Mouse (Mus musculus): ENCODE measurements at regions not wholly inside any gene's neighbourhood (a gene's known extent, or its start where the extent isn't known, plus 50 kb on each side); places are given as distances from the start of the nearest gene placed in this dataset. TPM values are rescaled to one million over a fixed set of nuclear protein-coding genes. Genes with fewer than 3 reads are reported as not detected.

- Histone ChIP-seq H3K4me1 (peaks cover 16% of the 10 kb centered on the region), H3K4me3 (no peak overlapping the region), H3K4me2 (replicated peaks) (no peak overlapping the region), H3K36me3 (no peaks in the 10 kb centered on the region), H3K9me3 (no peaks in the 10 kb centered on the region), H3K27me3 (peaks cover 5% of the 10 kb centered on the region; the same call in 1 of the 2 replicates), H3K9ac (no peak overlapping the region), H3K27ac (no peak overlapping the region)
- peak; percentile 24; the same call in 1 of the 2 replicates for ATAC-seq (ENCODE audit: low FRiP score, low read depth)
- 52% methylated on average over 8 of the region's 8 CpGs for WGBS
Measured at GRCm38 (mm10) chr14:48357441-48357840, 88.5 kb upstream of the Tmem260 start.

DNA sequence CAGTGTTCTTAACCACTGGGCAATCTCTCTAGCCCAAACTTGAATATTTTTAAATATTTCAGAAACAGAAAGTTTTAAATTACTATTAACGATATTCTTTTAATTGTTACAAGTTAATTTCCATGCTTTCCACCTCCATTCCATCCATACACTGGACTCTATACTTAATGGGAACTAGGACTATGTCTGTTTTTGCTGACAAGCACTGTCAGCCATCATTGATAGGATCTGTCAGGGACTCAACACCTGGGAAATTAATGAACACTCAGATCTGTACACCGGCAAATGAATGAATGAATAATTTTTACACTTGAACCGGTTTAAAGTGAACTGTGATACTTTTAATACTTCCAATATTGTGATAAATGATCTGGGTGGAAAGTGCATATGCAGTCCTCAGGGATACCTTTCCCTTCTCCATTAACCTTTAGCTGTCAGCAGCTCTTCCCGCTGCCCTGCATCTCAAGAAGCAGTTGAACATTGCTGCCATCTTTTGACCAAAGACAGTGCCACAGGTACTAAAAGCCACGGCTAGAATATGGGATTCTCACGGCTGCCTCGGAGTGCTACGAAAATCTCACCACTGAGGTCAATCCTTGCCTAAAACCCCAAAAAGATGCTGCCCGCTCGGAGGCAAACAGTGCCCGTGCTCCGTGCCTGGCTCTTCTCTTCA, 87.3 kb upstream of the Tmem260 start:
- H3K27ac ChIP-seq, result no peak overlapping the region
- ATAC-seq (ENCODE audit: low FRiP score, low read depth), result no peak
- no peaks in the 10 kb centered on the region for H3K36me3 ChIP-seq
- H3K9me3 ChIP-seq, result no peaks in the 10 kb centered on the region
- peaks cover 5% of the 10 kb centered on the region; the same call in 1 of the 2 replicates for H3K27me3 ChIP-seq
- no peak overlapping the region for H3K9ac ChIP-seq
- WGBS, result 45% methylated on average over 12 of the region's 12 CpGs
- no peak overlapping the region for H3K4me2 ChIP-seq (replicated peaks)
- H3K4me3 ChIP-seq, result no peak overlapping the region
- H3K4me1 ChIP-seq, result peaks cover 16% of the 10 kb centered on the region

DNA sequence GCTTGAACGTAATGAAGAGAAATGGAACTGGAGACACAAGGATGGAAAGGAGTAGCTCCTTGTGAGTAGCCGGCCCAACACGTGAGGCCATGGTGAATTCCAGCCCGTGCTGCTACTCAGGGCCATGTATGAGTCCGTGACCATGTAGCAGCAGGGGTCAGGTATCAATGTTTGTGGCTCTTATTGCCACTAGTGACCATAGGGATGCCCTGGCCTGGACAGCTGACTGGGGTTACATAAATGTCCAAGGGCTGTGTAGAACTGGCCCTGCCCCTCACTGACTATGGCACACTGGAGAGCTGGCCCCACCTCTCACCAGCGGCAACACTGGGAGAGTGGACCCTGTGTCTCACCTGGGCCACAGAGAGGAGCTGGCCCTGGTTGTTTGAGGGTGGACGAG, 84.1 kb upstream of the Tmem260 start:
- no peak overlapping the region for H3K4me2 ChIP-seq (replicated peaks)
- peaks cover 5% of the 10 kb centered on the region; the same call in 1 of the 2 replicates for H3K27me3 ChIP-seq
- no peak for ATAC-seq (ENCODE audit: low FRiP score, low read depth)
- H3K27ac ChIP-seq, result no peak overlapping the region
- no peaks in the 10 kb centered on the region for H3K36me3 ChIP-seq
- no peak overlapping the region for H3K4me3 ChIP-seq
- H3K4me1 ChIP-seq, result peaks cover 9% of the 10 kb centered on the region
- WGBS, result 91% methylated on average over 7 of the region's 7 CpGs
- H3K9ac ChIP-seq, result no peak overlapping the region
- no peaks in the 10 kb centered on the region for H3K9me3 ChIP-seq

DNA sequence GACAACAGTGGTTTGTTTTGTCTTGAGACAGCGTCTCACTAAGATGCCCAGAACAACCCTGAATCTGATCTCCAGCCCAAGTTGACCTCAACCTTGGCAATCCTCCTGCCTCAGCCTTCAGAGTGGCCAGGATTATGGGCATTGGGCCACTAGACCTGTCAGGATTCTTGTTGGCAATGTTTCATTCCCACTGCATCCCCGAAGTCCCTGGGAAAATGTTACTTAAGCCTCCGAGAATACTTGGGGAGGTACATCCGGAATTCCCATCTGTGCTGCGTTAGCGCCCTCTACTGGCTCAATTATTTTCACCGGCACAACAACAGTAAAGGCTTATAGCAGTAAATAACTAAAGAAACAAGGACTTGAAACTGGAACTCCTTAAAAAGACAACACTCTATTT, 78.9 kb upstream of the Tmem260 start:
- H3K27me3 ChIP-seq, result no peaks in the 10 kb centered on the region; the same call in 1 of the 2 replicates
- H3K9ac ChIP-seq, result no peak overlapping the region
- 18% methylated on average over 7 of the region's 7 CpGs for WGBS
- no peaks in the 10 kb centered on the region for H3K4me1 ChIP-seq
- H3K4me2 ChIP-seq (replicated peaks), result no peak overlapping the region
- no peaks in the 10 kb centered on the region for H3K36me3 ChIP-seq
- no peak for ATAC-seq (ENCODE audit: low FRiP score, low read depth)
- no peaks in the 10 kb centered on the region for H3K9me3 ChIP-seq
- H3K27ac ChIP-seq, result no peak overlapping the region
- no peak overlapping the region for H3K4me3 ChIP-seq

GRCm38 (mm10) chr14:48370322-48370721, 75.6 kb upstream of the Tmem260 start:
- no peaks in the 10 kb centered on the region for H3K36me3 ChIP-seq
- H3K4me1 ChIP-seq, result no peaks in the 10 kb centered on the region
- ATAC-seq (ENCODE audit: low FRiP score, low read depth), result no peak
- H3K9ac ChIP-seq, result no peak overlapping the region
- H3K4me3 ChIP-seq, result no peak overlapping the region
- H3K27ac ChIP-seq, result no peak overlapping the region
- 2% methylated on average over 1 of the region's 1 CpGs for WGBS
- no peaks in the 10 kb centered on the region; the same call in 1 of the 2 replicates for H3K27me3 ChIP-seq
- H3K4me2 ChIP-seq (replicated peaks), result no peak overlapping the region
- H3K9me3 ChIP-seq, result no peaks in the 10 kb centered on the region

DNA sequence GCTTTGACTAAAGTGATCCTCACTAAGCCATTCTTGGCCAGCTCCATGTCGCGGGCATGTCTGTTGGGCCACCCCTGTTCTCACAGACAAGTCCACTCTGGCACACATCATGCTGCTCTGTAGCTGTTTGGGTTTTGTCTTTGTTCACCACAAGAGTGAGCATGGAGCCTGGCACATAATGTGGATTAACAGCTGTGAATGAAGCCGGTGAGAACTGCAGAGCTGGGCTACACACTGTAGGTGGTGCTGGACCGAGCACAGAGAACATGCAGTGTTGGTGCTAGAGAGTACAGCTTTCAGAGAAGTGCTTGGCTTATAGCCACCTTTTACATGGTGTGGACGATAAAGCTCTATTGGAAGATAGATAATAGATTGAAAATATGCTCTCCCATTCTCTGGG, 74.2 kb upstream of the Tmem260 start:
- WGBS, result 64% methylated on average over 5 of the region's 5 CpGs
- no peak overlapping the region for H3K9ac ChIP-seq
- H3K4me2 ChIP-seq (replicated peaks), result no peak overlapping the region
- H3K27me3 ChIP-seq, result no peaks in the 10 kb centered on the region; the same call in 1 of the 2 replicates
- H3K9me3 ChIP-seq, result no peaks in the 10 kb centered on the region
- no peak for ATAC-seq (ENCODE audit: low FRiP score, low read depth)
- H3K36me3 ChIP-seq, result no peaks in the 10 kb centered on the region
- H3K4me1 ChIP-seq, result no peaks in the 10 kb centered on the region
- H3K4me3 ChIP-seq, result no peak overlapping the region
- no peak overlapping the region for H3K27ac ChIP-seq

DNA sequence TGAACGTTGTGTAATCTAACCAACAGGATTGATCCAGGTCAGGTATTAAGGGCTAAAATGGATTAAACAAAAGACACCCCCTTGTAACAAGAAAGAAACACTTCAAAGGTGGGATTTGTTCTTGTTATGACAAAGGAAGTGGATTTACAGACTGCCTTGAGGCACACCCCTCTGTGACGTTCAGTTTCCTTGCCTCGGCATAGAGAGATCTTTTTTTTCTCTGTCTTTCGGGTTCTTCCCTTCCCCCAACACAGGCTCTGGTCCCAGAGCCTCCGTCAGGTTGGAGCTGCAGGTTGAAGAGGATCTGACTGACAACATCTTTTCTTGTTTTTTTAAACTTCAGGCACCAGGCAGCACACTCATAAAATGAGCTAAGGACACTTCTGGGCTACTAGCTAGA, 69.8 kb upstream of the Tmem260 start:
- Histone ChIP-seq H3K27me3 (no peaks in the 10 kb centered on the region), H3K36me3 (no peaks in the 10 kb centered on the region), H3K9me3 (no peaks in the 10 kb centered on the region), H3K4me3 (no peak overlapping the region), H3K9ac (no peak overlapping the region), H3K4me1 (no peaks in the 10 kb centered on the region), H3K4me2 (replicated peaks) (no peak overlapping the region), H3K27ac (no peak overlapping the region)
- 36% methylated on average over 5 of the region's 5 CpGs for WGBS
- no peak for ATAC-seq (ENCODE audit: low FRiP score, low read depth)

Small RNA genes lying in the stretch of these regions (microRNA-seq; reads per million reads assigned to microRNA genes)
- not detected for gene Gm23881
